Mouse (Mus musculus) cortical plate, adult 2 months (tissue): Measurements from ENCODE around the gene Rhox10.

ENCODE experiments used
- CTCF ChIP-seq: fragments of 200-500 bp; IDR thresholded peaks from 2 replicates; pipeline ENCODE4 v1.5.1; 2011; ENCODE audit warnings: mild to moderate bottlenecking, control low read depth, low read length; ENCODE audit not compliant: insufficient read depth; ENCODE audit errors: extremely low read depth
- POLR2A ChIP-seq: fragments of 200-500 bp; IDR thresholded peaks from 2 replicates; pipeline ENCODE4 v1.6.1; 2011; ENCODE audit warnings: mild to moderate bottlenecking, low read length, control low read depth; ENCODE audit not compliant: insufficient read depth; ENCODE audit errors: extremely low read depth

DNA sequence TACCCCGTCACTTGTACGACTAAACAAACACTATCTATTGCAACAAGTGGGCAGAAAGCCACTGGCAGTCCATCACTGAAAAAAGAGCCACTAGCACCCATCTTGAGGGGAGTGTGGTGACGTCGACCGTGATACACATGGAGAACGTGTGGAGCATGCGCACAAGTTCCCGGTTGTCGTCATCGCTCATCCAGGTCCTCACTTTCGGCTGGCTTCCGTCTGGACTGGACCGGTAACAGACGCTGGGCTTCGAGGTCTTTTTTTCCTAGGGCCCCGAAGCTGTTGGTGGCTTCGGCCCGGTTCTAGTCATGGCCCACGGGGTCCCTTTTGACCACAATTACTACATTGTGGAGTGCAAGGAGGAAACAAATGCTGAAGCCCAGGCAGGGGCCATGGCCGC, 54.7 kb downstream of the Rhox10 start, which contains the start of gene Rhox13:
- no peak for TF ChIP-seq POLR2A
- no peak for TF ChIP-seq CTCF
